Mouse (Mus musculus) erythroblast, embryonic 14.5 days (primary cell): ENCODE data around the gene Flvcr1. TPM values are rescaled to one million over a fixed set of nuclear protein-coding genes. Genes with fewer than 3 reads are reported as not detected.

ENCODE experiments used
- H3K27me3 ChIP-seq: 2 replicates; pipeline ENCODE4 v1.6.1; 2012; ENCODE audit warnings: inconsistent platforms; ENCODE audit not compliant: control insufficient read depth
- H3K36me3 ChIP-seq: 2 replicates; pipeline ENCODE4 v1.6.1; 2012; ENCODE audit warnings: mild to moderate bottlenecking, inconsistent platforms; ENCODE audit not compliant: control insufficient read depth
- H3K4me1 ChIP-seq: 2 replicates; pipeline ENCODE4 v1.6.1; 2012; ENCODE audit warnings: inconsistent platforms; ENCODE audit not compliant: control insufficient read depth
- H3K4me3 ChIP-seq: replicated peaks from 2 replicates; pipeline ENCODE3; 2012; ENCODE audit warnings: moderate library complexity, mild to moderate bottlenecking, inconsistent platforms
- H3K9me3 ChIP-seq: 2 replicates; pipeline ENCODE4 v1.6.1; 2012; ENCODE audit warnings: low read length, inconsistent platforms, mixed read lengths; ENCODE audit not compliant: control insufficient read depth
- GATA1 ChIP-seq: IDR thresholded peaks from 2 replicates; pipeline ENCODE4 v1.6.1; 2012; ENCODE audit warnings: low read length, inconsistent platforms, mixed read lengths
- TAL1 ChIP-seq: IDR thresholded peaks from 3 replicates; pipeline ENCODE4 v1.6.1; 2012; ENCODE audit warnings: low read length, inconsistent platforms, mixed read lengths
- polyA plus RNA-seq: library from polyadenylated mRNA; stranded (reverse); fragments of >175 nt; gene quantifications from 2 replicates; pipeline ENCODE4 v1.2.3, GENCODE M21; 2012

The Flvcr1 gene
- polyA plus RNA-seq, 1 experiment: 0.27 TPM

DNA sequence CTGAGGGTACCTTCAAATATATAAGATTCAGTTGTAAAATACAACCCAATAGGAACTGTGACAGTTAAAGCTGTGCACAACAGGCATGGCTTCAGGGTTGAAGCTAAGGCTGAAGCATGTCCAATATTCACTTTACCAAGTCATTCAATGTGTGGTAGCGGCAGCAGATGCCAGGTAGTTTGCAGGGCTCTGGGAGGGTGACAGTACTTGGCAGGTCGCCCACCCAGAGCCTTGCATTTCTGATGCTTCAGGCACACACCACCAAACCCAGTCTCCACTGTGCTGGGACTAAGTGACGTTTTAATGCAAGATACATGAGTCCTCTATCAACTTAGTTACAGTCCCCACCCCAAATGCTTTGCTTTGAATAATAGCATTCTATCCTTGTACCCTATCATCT is 25.3 kb downstream of the Flvcr1 start:
- no peak for TF ChIP-seq TAL1
- TF ChIP-seq GATA1: no peak
- H3K36me3 ChIP-seq: peaks cover 12% of the 10 kb centered on the region
- peaks cover 7% of the 10 kb centered on the region for H3K9me3 ChIP-seq
- no peaks in the 10 kb centered on the region for H3K4me1 ChIP-seq
- H3K4me3 ChIP-seq: no peak overlapping the region
- H3K27me3 ChIP-seq: no peaks in the 10 kb centered on the region

DNA sequence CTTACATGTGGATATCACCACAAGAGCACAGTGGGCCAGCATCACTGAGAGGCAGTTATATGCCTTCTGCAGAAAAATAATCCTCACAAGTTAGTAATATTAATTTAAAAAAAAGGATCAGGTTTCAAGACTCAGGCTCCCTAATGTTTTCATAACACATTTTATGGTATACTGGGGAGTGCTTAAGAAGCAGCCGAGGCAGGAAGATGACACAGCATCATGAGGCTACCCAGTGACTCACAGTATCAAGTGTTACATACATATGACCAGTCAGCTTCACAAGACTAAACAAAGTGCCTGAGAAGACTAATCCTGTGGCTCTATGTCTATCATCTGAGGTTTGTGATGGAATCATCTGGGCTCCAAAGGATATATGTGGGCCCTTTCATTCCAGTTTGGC is 27.9 kb downstream of the Flvcr1 start:
- Histone ChIP-seq H3K27me3 (no peaks in the 10 kb centered on the region), H3K36me3 (no peaks in the 10 kb centered on the region), H3K4me3 (no peak overlapping the region), H3K9me3 (peaks cover 7% of the 10 kb centered on the region), H3K4me1 (no peaks in the 10 kb centered on the region)
- TF ChIP-seq TAL1: no peak
- TF ChIP-seq GATA1: no peak

DNA sequence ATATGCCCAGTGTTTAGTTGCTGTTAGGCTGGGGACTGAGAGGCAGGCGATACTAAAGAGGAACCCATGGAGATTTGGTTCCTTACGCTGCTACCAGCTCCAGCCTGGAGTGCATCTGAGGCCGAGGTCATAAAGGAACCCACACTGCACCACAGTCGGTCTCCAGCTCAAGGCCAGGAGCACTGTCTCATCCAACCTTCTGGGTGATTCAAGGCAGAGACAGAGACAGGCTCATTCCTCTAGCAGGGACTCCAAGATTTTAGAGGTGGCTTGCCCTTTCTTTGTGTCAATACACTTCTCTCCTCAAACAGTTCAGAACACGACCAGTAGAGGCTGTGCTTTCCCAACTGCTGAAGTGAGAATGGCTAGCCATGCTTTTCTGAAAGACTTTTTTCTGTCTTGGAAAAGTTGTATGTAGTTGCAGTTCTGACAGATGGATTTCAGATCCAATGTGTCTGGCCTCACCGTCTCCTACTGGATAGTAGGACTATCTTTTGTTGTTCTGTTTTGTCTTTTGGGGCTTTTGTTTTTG is 29.5 kb downstream of the Flvcr1 start:
- Histone ChIP-seq H3K27me3 (no peaks in the 10 kb centered on the region), H3K9me3 (peaks cover 7% of the 10 kb centered on the region), H3K4me1 (no peaks in the 10 kb centered on the region), H3K4me3 (no peak overlapping the region), H3K36me3 (no peaks in the 10 kb centered on the region)
- no peak for TF ChIP-seq TAL1
- TF ChIP-seq GATA1: no peak

DNA sequence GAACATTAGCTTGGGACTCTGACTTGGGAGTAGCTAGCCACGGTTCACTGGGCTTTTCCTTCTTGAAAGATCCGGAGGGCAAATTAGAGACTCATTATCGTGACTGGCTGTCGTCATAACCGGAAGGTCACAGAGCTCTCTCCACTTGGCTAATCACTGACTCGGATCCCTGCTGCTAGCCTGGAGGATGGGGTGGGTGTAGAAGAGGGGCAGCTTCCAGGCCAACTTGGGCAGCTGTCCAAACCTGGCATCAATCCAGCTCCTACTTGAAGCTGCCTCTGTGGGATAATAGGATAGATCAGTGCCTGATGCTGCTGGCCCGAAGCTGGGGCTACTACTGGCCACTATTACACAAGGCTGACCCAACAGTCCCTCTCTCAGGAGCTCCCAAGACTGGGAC is 30.4 kb downstream of the Flvcr1 start:
- Histone ChIP-seq H3K9me3 (peaks cover 7% of the 10 kb centered on the region), H3K36me3 (no peaks in the 10 kb centered on the region), H3K4me3 (no peak overlapping the region), H3K4me1 (no peaks in the 10 kb centered on the region), H3K27me3 (no peaks in the 10 kb centered on the region)
- TF ChIP-seq TAL1: no peak
- no peak for TF ChIP-seq GATA1

DNA sequence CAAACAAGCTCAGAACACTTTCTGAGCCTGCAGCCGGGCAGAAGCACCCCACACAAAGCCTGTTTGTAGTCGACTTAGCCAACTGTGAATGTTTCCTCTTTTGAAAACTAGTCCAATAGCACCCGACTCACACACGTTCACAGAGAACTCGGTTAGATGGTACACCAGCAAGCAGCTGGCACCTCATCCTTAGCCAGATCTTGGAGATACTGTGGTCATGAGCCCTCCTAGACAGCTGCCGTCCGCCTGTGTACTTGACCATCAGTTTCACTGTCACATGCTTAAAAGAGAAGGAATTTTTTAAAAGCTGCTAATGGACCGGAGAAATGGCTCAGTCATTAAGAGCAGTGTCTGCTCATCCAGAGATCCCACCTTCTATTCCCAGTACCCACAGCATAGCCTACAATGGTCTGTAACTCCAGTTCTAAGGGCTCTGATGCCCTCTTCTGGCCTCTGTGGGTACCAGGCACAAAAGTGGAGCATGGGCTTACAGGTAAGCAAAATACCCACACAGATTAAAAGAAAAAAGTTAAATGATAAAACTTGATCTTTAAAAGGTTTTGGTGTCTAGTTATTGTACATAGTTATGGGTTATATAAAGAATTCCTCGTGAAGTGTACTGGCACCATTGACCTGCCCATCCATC is 36.4 kb downstream of the Flvcr1 start:
- Histone ChIP-seq H3K4me1 (no peaks in the 10 kb centered on the region), H3K27me3 (no peaks in the 10 kb centered on the region), H3K4me3 (no peak overlapping the region), H3K36me3 (no peaks in the 10 kb centered on the region), H3K9me3 (no peaks in the 10 kb centered on the region)
- no peak for TF ChIP-seq GATA1
- no peak for TF ChIP-seq TAL1

DNA sequence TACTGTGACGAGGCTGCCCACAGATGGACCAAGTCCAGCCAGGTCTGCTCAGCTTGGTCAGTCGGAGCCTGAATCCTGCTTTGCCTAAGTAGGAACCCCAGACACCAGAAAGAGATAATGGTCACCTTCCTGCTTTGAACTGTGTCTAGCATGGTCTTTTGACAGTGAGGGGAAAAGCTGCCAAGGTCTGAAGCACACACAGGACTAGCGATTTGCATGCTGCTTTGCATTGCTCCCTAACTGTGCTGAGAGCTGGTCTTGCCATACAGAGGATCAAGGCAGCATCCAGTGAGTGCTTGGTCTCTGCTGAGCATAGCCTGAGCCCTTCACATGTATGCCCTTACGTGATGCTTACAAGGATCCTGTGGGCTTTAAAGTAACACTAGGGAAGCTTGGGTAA is 44.5 kb downstream of the Flvcr1 start:
- no peaks in the 10 kb centered on the region for H3K4me1 ChIP-seq
- H3K9me3 ChIP-seq: peaks cover 5% of the 10 kb centered on the region; the same call in 1 of the 2 replicates
- no peak overlapping the region for H3K4me3 ChIP-seq
- peaks cover 53% of the 10 kb centered on the region for H3K27me3 ChIP-seq
- H3K36me3 ChIP-seq: no peaks in the 10 kb centered on the region
- TF ChIP-seq TAL1: no peak

DNA sequence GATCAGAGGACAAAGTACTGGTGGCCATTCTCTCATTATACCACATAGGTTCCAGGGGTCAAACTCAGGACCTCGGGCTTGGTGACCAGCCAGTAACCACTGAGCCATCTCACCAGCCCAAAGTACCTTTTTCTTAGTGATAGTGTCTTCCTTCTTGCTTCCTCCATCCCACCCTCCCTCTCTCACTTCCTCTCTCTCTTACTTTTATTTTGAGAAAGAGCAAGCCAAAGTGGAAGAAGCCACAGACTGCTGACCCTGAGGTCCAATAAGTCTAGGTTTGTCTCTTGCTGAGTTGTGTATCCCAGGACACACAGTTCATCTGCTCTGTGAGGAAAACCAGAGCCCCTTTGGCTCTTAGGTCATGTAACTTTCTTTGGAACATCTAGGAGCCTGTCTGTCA is 45.5 kb downstream of the Flvcr1 start:
- Histone ChIP-seq H3K4me1 (no peaks in the 10 kb centered on the region), H3K4me3 (no peak overlapping the region), H3K27me3 (peaks cover 62% of the 10 kb centered on the region), H3K36me3 (no peaks in the 10 kb centered on the region), H3K9me3 (peaks cover 5% of the 10 kb centered on the region; the same call in 1 of the 2 replicates)
- TF ChIP-seq GATA1 (no peak), TAL1 (no peak)

DNA sequence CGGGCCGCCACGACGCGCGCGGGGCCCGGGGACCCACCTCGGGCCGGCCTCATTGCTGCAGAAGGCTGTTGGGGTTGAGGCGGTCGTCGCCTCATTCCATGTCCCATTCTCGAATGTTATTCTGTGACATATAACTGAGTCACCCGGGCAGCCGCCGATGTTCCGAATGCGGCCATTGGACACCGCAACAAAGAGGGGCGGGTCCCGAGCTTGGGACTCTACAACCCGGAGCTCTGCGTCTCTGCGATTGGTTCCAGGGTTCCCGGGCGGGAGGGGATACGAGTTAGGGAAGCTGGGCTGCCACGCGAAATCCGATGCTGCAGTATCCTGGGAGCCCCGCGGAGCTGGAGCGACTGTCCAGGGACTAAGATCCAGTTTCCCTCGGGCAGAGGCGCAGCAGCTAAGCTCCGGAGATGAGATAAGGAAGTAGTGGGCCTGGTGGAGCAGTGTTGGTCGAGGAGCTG is 46.8 kb downstream of the Flvcr1 start, which contains the start of gene Vash2:
TSS of gene Vash2 (minus strand) at position 197 of the 464 bp plus-strand sequence.
- peaks cover 75% of the 10 kb centered on the region for H3K27me3 ChIP-seq

DNA sequence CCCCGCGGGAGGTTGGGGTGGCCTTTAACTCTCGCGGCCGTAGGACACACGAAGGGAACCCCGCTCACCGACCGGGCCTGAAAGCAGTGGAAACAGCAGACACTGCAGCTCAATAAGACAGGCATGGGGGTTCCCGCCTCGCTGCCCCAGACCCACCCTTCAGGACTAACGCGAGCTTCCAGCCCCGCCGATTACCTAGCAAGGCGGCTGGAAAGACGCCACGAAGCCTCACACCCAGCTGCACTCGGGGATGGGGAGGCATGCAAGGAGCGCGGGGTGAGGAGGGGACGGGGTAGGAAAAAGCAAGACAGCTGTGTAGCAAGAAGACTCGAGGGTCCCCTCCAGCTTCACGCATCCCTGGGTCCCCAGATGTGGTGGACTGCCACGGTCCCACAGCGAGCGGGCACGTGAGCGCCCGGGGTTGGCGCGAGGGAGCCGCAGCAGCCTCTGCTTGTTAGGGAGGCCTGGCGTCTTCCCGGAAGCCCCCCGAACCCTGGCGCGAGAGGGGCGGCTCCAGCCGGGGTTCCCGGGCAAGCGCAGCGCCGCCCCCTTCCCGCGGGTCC is 47.4 kb downstream of the Flvcr1 start:
- TF ChIP-seq GATA1 (no peak), TAL1 (no peak)
- peaks cover 5% of the 10 kb centered on the region; the same call in 1 of the 2 replicates for H3K9me3 ChIP-seq
- H3K36me3 ChIP-seq: no peaks in the 10 kb centered on the region
- peaks cover 76% of the 10 kb centered on the region for H3K27me3 ChIP-seq
- H3K4me3 ChIP-seq: peak overlapping the region; percentile 30
- no peaks in the 10 kb centered on the region for H3K4me1 ChIP-seq

More for the DNA sequence above, 46.8 kb downstream of the Flvcr1 start, which contains the start of gene Vash2:
- Histone ChIP-seq H3K4me3 (peak within 1 kb of the TSS; percentile 30), H3K4me1 (no peaks in the 10 kb centered on the region), H3K36me3 (no peaks in the 10 kb centered on the region), H3K9me3 (peaks cover 5% of the 10 kb centered on the region; the same call in 1 of the 2 replicates)
- TF ChIP-seq TAL1 (no peak), GATA1 (no peak)
